Mouse (Mus musculus) spleen, postnatal 14 days (tissue): Measurements from ENCODE around the gene Slc39a11.
"Not testable (repeated sequence)": the region's sequence is repeated elsewhere in the genome, so short reads cannot be mapped to it uniquely, and the experiment has no call there.

Experiments used
- DNase-seq, 2 experiments: peaks; one replicate each; pipeline ENCODE4 v3.0.0; 2021 to 2022; ENCODE audit warnings: low spot score in 2 of 2

Gene Slc39a11

GRCm38 (mm10) chr11:113597632-113598031, 52.2 kb downstream of the Slc39a11 start:
- DNase-seq: no peak

DNA sequence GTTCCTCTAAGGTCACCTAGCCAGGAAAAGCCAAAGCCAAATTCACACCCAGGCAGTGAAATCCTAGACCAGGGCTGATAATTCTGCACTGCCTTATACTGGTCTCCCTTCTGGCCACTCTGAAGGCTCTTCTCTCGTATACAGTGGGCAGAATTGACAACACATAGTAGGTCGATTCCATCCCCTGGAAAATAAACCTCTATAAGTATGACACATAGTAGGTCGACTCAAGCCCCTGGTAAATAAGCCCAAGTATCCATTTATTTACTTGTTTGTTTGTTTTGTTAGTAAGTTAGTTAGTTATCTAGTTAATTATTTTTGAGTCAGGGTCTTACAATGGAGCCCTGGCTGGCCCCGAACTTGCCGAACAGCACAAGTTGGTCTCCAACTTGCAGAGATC, 54.7 kb downstream of the Slc39a11 start:
- no peak for DNase-seq

DNA sequence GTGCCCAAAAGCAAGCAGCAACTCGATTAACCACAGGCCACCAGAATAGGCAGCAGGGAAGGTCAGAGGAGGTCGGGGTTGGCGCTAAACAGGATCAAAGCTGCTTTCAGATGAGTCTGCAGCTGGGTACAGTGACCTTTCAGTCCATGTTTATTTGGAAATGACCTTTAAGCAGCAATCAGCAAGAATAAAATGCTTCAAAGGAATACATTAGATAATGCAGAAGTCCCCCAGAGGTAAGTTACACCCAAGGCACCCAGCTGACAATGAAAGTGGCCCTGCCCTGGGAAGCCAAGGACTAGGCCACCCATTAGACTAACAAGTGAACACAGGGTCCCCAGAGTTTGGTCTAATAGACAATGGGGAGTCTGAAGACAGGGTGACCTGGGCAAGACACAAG, 60.9 kb downstream of the Slc39a11 start:
- DNase-seq: no peak

DNA sequence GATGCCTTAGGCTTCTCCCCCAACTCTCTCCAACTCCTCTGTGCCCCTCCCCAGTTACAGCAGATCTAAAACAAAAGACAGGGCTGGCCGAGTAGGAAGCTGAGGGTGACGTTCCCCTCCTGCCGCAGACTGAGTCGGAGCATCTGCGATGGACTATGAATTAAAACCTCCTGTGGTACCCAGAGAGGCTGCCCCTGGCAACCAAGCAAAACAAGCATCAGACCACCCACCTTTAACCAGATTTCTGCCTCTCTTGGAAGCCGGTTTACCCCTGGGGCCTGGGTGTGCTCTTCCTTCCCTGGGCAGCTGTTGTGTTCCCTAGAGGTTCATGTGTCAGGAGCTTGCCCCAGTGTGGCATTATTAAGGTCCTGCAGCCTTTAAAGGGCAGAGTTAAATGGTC, 63.5 kb downstream of the Slc39a11 start:
- DNase-seq: no peak

- no peak for DNase-seq
Observed at GRCm38 (mm10) chr11:113583879-113584661, 65.8 kb downstream of the Slc39a11 start.

- no peak for DNase-seq
Observed at GRCm38 (mm10) chr11:113577221-113577620, 72.7 kb downstream of the Slc39a11 start.

DNA sequence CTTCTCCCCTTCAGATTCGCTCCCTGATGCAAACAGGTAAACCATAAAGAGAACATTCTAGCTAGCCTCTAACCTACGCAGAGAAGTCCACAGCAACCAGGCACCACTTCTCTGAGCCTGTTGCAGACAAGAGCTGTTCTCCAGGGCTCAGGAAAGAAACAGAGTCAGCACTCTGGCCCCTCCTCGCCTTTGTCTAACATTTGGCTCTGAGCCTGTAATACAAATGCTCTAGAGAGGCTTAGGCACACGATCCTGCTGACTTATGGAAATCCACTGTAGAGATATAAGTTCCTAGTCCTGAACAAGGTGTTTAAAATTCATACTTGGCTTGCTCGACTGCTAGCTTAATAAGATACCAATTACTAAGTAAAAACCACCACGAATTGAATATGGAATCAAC, 77.2 kb downstream of the Slc39a11 start:
- DNase-seq: no peak

GRCm38 (mm10) chr11:113571616-113572015, 78.3 kb downstream of the Slc39a11 start:
- no peak for DNase-seq

DNA sequence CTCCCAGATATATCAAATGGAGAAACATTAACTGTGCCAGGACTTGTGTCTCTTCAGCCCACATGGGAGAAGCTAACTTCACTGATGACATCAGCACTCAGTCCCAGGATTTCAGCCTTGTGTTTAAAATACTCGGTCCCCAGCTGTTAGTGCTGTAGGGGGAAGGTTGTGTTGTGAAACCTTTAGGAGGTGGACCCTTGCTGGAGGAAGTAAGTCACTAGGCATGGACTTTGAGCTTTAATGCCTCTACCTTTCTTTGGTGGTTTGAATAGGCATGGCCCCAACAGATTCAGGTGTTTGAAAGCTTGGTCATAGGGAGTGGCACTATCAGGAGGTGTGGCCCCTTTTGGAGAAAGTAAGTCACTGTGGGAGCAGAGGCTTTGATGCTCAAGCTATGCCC, 80.9 kb downstream of the Slc39a11 start:
- DNase-seq: no peak

- DNase-seq: not testable (repeated sequence)
Observed at GRCm38 (mm10) chr11:113567926-113568325, 82.0 kb downstream of the Slc39a11 start.

DNA sequence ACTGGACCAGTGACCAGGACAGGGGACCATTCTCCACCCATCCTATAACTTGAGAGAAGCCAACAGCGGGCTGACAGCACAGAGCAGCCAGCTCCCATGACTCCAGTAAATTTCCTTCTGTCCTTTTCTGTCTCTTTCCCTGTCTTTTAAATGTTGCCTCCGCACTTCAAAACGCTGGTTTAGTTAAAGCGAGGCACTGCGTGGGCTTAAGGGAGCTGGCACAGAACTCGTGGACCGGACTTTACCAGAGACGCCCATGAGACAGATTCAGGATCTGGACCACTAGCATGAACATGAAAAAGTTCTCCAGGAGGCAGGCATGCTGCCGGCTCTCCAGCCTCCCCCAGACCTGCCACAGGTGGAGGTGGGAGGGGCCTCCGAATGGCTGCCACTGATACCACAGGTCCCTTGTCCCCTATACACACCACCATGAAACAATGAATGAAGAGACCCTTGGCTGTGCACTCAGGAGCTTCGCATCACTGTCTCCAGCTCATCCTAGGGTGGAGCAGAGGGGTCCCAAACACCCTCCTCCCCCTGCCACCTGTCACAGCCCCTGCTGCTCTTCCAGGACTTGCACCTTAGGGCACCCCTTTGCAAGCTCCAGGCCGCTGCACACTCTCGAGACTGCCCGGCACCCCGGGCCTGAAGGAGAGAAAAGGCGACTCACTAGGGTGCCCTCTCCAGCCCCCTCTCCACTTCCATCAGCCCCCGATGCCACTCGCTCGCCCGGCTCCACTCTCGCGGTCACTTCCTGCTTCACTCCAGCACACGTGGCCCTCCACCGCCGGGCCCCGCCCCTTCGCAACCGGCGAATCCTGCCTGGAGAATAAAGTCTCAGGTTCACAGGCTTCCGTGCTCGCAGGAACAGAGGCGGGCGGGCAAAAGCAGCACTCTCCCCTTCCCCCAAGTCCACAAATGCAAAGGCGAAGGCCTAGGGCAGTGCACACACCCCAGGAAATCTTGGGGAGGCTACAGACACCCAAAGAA, 84.6 kb downstream of the Slc39a11 start:
- DNase-seq: peak; percentile 29 to 45

DNA sequence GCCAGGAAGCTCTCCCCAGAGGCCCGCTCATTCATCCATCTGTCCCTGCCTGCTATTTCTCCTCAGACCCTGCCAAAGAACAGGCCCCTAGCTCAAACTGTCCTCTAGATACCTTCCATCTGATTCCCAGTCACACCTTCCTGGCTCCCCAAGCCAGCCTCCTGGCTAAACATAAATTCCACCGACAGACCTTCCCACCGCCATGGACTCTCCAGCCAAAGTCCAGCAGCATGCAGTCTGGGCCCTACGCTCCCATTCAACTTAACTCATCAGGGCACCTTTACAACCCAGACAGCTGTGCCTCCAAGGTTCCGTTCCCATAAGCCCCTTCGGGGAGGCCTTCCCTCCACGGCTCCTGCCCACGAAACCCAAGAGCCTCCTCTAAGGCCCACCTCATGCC, 87.6 kb downstream of the Slc39a11 start:
- no peak for DNase-seq

GRCm38 (mm10) chr11:113560150-113560549, 89.7 kb downstream of the Slc39a11 start:
- DNase-seq: no peak

DNA sequence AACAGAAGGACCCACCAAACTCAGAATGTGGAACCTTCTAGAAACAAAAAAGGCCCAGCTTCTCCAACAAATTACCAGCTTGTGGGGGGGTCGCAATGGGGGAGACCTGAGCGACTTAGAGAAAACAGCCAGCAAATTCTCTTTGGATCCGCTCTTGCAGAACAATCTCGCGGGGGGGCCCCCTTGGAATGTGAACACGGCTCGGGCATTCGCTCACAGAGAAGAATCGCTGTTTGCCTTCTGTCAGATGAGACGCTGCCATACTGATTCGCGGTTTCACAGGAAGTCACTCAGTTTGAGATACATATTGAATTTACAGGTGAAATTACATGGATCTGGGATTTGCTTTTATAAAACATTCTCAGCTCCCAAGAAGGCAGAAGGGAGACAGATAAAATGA, 91.4 kb downstream of the Slc39a11 start:
- DNase-seq: no peak

DNA sequence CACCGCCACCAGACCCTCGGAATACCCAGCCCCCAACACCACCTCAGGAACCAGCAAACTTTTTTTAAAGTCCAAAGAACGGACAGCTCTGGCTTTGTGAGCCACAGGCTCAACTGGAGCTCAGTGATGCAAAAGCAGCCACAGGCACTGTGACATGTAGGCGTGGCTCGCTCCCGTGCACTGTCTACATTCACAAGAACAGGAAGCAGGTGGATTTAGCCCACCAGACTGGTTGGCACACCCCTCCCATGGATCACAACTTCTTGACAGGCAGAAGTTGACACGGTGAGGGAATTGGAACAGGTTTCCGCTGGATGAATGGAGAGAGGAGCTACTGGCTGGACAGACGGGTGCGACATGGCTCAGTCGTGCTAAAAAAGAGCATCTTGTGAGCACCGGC, 93.7 kb downstream of the Slc39a11 start:
- no peak for DNase-seq

GRCm38 (mm10) chr11:113554701-113555360, 95.0 kb downstream of the Slc39a11 start:
- no peak for DNase-seq

DNA sequence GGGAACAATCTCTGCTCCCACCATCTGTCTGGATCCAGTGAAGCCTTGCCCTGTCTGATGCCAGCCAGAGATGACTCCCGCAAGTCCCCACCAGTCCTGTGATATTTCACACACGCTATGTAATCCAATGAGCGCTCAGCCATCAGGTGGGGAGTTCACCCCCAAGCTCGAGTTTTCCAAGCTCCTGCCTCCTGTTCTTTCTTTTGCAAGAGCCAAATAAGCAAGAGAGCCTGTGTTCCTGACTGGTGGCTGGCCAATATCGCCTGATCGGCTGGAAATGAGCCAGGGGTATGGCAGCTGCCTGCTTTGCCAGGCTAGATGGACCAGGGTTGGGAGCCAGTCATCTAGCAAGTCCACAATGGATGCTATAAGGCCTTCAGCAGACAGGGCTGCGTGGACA, 95.7 kb downstream of the Slc39a11 start:
- no peak for DNase-seq

DNA sequence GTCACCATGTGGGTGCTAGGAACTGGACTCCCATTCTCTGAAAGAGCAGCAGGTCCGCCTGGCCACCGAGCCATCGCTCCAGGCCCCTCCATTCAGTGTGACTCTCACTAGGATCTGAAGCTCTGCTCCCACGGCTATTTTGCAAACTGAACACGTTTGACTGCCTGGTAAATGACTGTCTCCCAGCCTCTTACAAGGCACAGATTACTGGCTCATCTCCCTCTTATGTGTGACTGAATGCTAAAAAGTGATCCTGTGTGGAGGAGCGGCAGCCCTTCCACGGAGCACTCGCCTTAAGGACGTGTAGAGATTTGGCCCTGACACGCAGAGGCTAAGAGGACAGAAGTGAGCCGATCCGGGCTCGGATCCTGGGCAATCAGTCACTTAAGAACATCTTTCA, 96.3 kb downstream of the Slc39a11 start:
- no peak for DNase-seq

GRCm38 (mm10) chr11:113552539-113552938, 97.3 kb downstream of the Slc39a11 start:
- no peak for DNase-seq

DNA sequence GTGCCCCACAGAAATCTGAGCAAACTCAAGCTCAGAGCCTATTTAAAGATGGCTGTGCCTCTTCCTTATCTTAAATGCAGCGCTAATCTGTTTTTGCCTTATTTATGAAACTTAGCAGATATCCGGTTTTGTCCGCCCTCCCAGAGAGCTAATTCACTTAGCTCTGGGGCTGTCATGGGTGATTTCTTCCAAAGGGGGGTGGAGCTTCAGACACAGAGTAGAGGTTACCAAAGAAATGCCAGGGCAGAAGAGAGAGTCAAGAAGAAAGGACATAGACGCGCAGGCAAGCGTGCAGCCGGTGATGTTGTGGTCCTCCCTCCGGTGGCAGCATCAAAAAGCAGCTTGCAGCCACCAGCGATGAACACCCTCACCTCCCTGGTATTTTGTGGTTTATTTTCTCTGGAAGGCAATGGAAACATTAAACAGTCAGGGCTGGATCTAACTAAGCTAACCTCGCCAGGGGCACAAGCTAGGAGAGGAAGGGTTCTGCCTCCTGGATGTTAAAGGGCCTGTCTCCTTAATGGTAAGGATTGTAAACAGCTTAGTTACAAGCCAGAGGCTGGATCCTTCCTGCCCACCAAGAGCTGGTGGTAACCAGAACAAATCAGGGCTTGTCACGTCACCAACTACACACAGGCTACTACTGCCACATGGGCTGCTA, 103.5 kb downstream of the Slc39a11 start:
- DNase-seq: no peak

DNA sequence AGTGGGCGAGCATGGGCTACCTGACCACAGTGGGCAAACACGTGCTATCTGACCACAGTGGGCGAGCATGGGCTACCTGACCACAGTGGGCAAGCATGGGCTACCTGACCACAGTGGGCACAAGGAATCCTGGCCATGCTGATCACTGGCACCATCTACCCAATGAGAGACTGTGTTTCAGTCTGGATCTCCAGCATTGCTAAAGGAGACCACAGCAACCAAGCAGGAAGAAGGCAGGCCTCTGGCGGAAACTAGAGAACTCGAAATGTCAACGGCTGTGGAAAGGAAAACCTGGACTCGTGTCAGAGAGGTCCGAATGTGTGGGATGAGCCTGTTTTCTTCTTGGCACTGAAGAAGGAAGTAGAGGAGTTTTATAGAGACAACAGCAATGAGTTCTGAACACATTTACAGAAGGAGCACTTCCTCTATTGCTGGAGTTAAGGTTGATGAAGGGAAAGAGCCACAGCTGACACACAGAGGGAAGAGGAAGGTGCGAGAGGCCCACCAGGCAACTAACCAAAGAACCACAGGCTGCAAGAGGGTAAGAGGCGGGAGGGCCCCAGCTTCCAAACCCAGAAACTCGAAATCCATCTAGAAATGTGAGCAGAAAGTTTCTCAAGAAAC, 105.8 kb downstream of the Slc39a11 start:
- DNase-seq: no peak
